9 mouse cellular contexts compared by ENCODE assay signal in the genomic region with DNA sequence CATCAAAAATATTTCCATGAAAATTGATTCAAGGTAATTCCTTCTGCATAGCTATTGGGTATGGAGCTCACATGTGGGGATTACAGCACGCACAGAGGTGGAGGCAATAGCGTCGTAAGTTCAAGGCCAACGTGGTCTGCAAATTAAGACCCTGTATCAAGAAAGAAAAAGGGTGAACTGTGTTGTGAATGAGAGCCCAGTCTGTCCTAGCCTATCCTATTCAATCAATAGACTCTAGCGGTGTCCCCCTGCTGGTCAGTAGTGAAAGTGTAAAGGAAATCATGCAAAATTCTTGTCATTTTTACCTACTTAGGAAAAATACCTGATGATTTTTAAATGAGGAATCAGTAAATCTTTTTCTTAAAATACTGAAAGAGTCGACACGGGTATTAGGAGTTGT. TPM values are rescaled to one million over a fixed set of nuclear protein-coding genes. Genes with fewer than 3 reads are reported as not detected.
DNase-seq lines count a peak whose midpoint lies in the region; ATAC-seq lines count a peak whose summit lies in the region.
"Had no signal": no experiment of that assay in that cellular context is flagged by ENCODE, and none has a peak within 500 bp of the region (broad histone marks: within the 10 kb centered on the region; RNA-seq: fewer than 3 reads in every experiment).

No protein-coding gene starts in this region.

- H3K9ac ChIP-seq in heart, embryonic 11.5 days (ENCODE audit: low read depth, low read length) = no peak overlapping the region
- H3K9ac ChIP-seq in forebrain, embryonic 15.5 days (replicated peaks) = no peak overlapping the region
- H3K9ac ChIP-seq in neural tube, embryonic 13.5 days = no peak overlapping the region
- H3K9ac ChIP-seq: liver, embryonic 13.5 days had no signal

- no peak for ATAC-seq in heart, embryonic 11.5 days (replicated peaks; ENCODE audit: insufficient number of reproducible peaks, low FRiP score, low TSS enrichment)
- peak; percentile 74 for ATAC-seq in forebrain, embryonic 15.5 days (replicated peaks)
- peak; percentile 76; the same call in 1 of the 2 replicates for ATAC-seq in neural tube, embryonic 13.5 days (ENCODE audit: low read depth)

- no peaks in the 10 kb centered on the region for H3K36me3 ChIP-seq in heart, embryonic 11.5 days (ENCODE audit: control insufficient read depth, insufficient read depth, low read length)
- H3K36me3 ChIP-seq in forebrain, embryonic 15.5 days = peaks cover 15% of the 10 kb centered on the region; the same call in 1 of the 2 replicates
- H3K36me3 ChIP-seq in neural tube, embryonic 13.5 days = peaks cover 25% of the 10 kb centered on the region

- no peak overlapping the region for H3K4me3 ChIP-seq in heart, embryonic 11.5 days (ENCODE audit: low read depth, low read length)
- H3K4me3 ChIP-seq in forebrain, embryonic 15.5 days = no peak overlapping the region
- H3K4me3 ChIP-seq in neural tube, embryonic 13.5 days = no peak overlapping the region
- H3K4me3 ChIP-seq: liver, embryonic 13.5 days had no signal

- H3K27ac ChIP-seq in heart, embryonic 11.5 days (ENCODE audit: low read depth, low read length) = no peak overlapping the region
- H3K27ac ChIP-seq in forebrain, embryonic 15.5 days (replicated peaks) = no peak overlapping the region
- no peak overlapping the region for H3K27ac ChIP-seq in neural tube, embryonic 13.5 days (replicated peaks)
- H3K27ac ChIP-seq: liver, embryonic 13.5 days had no signal

- DNase-seq in heart, adult 11 months = peak; percentile 62
- DNase-seq in urinary bladder, postnatal 14 days (ENCODE audit: low spot score) = peak; percentile 21
- no peak for DNase-seq in urinary bladder, postnatal 10 days (ENCODE audit: low spot score)
- peak; percentile 38 to 62 for DNase-seq in left cerebral cortex, postnatal 25 days (ENCODE audit: low spot score in 2 of 2)
- DNase-seq in urinary bladder, adult 2 months (ENCODE audit: low spot score) = no peak
- DNase-seq: liver, embryonic 13.5 days had no signal

- H3K4me2 ChIP-seq in heart, embryonic 11.5 days = no peak overlapping the region
- no peak overlapping the region for H3K4me2 ChIP-seq in forebrain, embryonic 15.5 days (replicated peaks)
- H3K4me2 ChIP-seq in neural tube, embryonic 13.5 days = no peak overlapping the region
- H3K4me2 ChIP-seq: liver, embryonic 13.5 days had no signal

- H3K9me3 ChIP-seq in heart, embryonic 11.5 days (replicated peaks; ENCODE audit: control insufficient read depth, low read length) = no peaks in the 10 kb centered on the region
- no peaks in the 10 kb centered on the region for H3K9me3 ChIP-seq in forebrain, embryonic 15.5 days
- H3K9me3 ChIP-seq in neural tube, embryonic 13.5 days = no peaks in the 10 kb centered on the region
- H3K9me3 ChIP-seq: liver, embryonic 13.5 days had no signal

- intact Hi-C loops in left cerebral cortex, postnatal 25 days (cut with DNase I) = loop anchor here (1.0 to 5.0 kb wide), 2 partner anchors 40 to 82 kb away; a partner anchor contains a TSS

- no peaks in the 10 kb centered on the region for H3K27me3 ChIP-seq in heart, embryonic 11.5 days (ENCODE audit: control insufficient read depth, insufficient read depth, low read length)
- no peaks in the 10 kb centered on the region for H3K27me3 ChIP-seq in forebrain, embryonic 15.5 days
- no peaks in the 10 kb centered on the region for H3K27me3 ChIP-seq in neural tube, embryonic 13.5 days
- H3K27me3 ChIP-seq: liver, embryonic 13.5 days had no signal

- WGBS in heart, embryonic 11.5 days (ENCODE audit: insufficient replicate concordance) = 34% methylated on average over 7 of the region's 7 CpGs
- 35% methylated on average over 7 of the region's 7 CpGs for WGBS in forebrain, embryonic 15.5 days
- WGBS in neural tube, embryonic 13.5 days = 38% methylated on average over 7 of the region's 7 CpGs

- no peaks in the 10 kb centered on the region for H3K4me1 ChIP-seq in heart, embryonic 11.5 days (ENCODE audit: control insufficient read depth, insufficient read depth, low read length)
- no peaks in the 10 kb centered on the region for H3K4me1 ChIP-seq in forebrain, embryonic 15.5 days
- no peaks in the 10 kb centered on the region for H3K4me1 ChIP-seq in neural tube, embryonic 13.5 days (replicated peaks)
- H3K4me1 ChIP-seq: liver, embryonic 13.5 days had no signal

RNA-seq across cellular contexts. Expression of a gene that starts 17.3 kb away (rescaled TPM):
- 35.3 and 41.6 TPM in 2 replicates for polyA plus RNA-seq in heart, embryonic 11.5 days (2014; fragmentation: Nextera tagmentation; extraction: Ambion mirVana)
- polyA plus RNA-seq in forebrain, embryonic 15.5 days (2015; fragmentation: Nextera tagmentation; extraction: Ambion mirVana) = 26.4 and 26.9 TPM in 2 replicates
- total RNA-seq in left cerebral cortex, postnatal 25 days (2021) = 10 to 100 TPM; 19.8 to 24.7 TPM
- 21.2 and 21.4 TPM in 2 replicates for polyA plus RNA-seq in neural tube, embryonic 13.5 days (2015; fragmentation: Nextera tagmentation; extraction: Ambion mirVana)
- polyA plus RNA-seq in urinary bladder, adult 2 months (2012; rRNA removed) = 22.6 and 23.9 TPM in 2 replicates

RNA-seq across cellular contexts. Expression of a gene that starts 18.0 kb away (rescaled TPM):
- 1,388 and 1,414 TPM in 2 replicates for polyA plus RNA-seq in heart, embryonic 11.5 days (2014; fragmentation: Nextera tagmentation; extraction: Ambion mirVana)
- polyA plus RNA-seq in forebrain, embryonic 15.5 days (2015; fragmentation: Nextera tagmentation; extraction: Ambion mirVana) = 748 and 755 TPM in 2 replicates
- 100 to 1,000 TPM; 390 to 391 TPM for total RNA-seq in left cerebral cortex, postnatal 25 days (2021)
- polyA plus RNA-seq in neural tube, embryonic 13.5 days (2015; fragmentation: Nextera tagmentation; extraction: Ambion mirVana) = 765 and 862 TPM in 2 replicates
- 309 and 351 TPM in 2 replicates for polyA plus RNA-seq in urinary bladder, adult 2 months (2012; rRNA removed)

RNA-seq across cellular contexts. Expression of a gene that starts 43.5 kb away (rescaled TPM):
- polyA plus RNA-seq in heart, embryonic 11.5 days (2014; fragmentation: Nextera tagmentation; extraction: Ambion mirVana) = 8.1 and 9.8 TPM in 2 replicates
- polyA plus RNA-seq in forebrain, embryonic 15.5 days (2015; fragmentation: Nextera tagmentation; extraction: Ambion mirVana) = 16.7 and 18.4 TPM in 2 replicates
- 10 to 100 TPM; 24.6 to 25.5 TPM for total RNA-seq in left cerebral cortex, postnatal 25 days (2021)
- polyA plus RNA-seq in neural tube, embryonic 13.5 days (2015; fragmentation: Nextera tagmentation; extraction: Ambion mirVana) = 24.5 and 26.9 TPM in 2 replicates
- 26.8 and 26.9 TPM in 2 replicates for polyA plus RNA-seq in urinary bladder, adult 2 months (2012; rRNA removed)

Comparison
In these comparisons a context has a peak if more than half of its experiments do, and no peak if none do; other contexts are left out.
1. DNase-seq: peak in heart, adult 11 months (single experiment), urinary bladder, postnatal 14 days (single experiment) and left cerebral cortex, postnatal 25 days (2 of 2); none in urinary bladder, postnatal 10 days (single experiment) and urinary bladder, adult 2 months (single experiment).